Mouse (Mus musculus): ENCODE measurements around the gene Thoc2. TPM values are rescaled to one million over a fixed set of nuclear protein-coding genes. Genes with fewer than 3 reads are reported as not detected.
"Not testable (repeated sequence)": the region's sequence is repeated elsewhere in the genome, so short reads cannot be mapped to it uniquely, and the experiment has no call there.

Gene Thoc2
- polyA plus RNA-seq (2012; rRNA removed), result 13.5 and 13.7 TPM in 2 replicates

GRCm38 (mm10) chrX:41920574-41920973 is at the start of gene Thoc2:
Gene Thoc2 (minus strand): TSS chrX:41920674.
- no peak for DNase-seq (ENCODE audit: low read depth)

GRCm38 (mm10) chrX:41970096-41970495 is 49.6 kb upstream of the Thoc2 start:
- DNase-seq (ENCODE audit: low read depth), result no peak

GRCm38 (mm10) chrX:41969341-41969740 is 48.9 kb upstream of the Thoc2 start:
- peak; percentile 49 for DNase-seq (ENCODE audit: low read depth)

GRCm38 (mm10) chrX:41957161-41957560 is 36.7 kb upstream of the Thoc2 start:
- no peak for DNase-seq (ENCODE audit: low read depth)

- DNase-seq (ENCODE audit: low read depth), result no peak
These were observed 21.4 kb upstream of the Thoc2 start for GRCm38 (mm10) chrX:41941840-41942239.

GRCm38 (mm10) chrX:41931821-41932220 is 11.3 kb upstream of the Thoc2 start:
- DNase-seq (ENCODE audit: low read depth), result not testable (repeated sequence)

- DNase-seq (ENCODE audit: low read depth), result peak; percentile 26
These were observed 4.2 kb upstream of the Thoc2 start for GRCm38 (mm10) chrX:41924708-41925107.

- DNase-seq (ENCODE audit: low read depth), result no peak
These were observed 8.4 kb downstream of the Thoc2 start for GRCm38 (mm10) chrX:41912061-41912401.

- no peak for DNase-seq (ENCODE audit: low read depth)
These were observed 8.9 kb downstream of the Thoc2 start for GRCm38 (mm10) chrX:41911390-41912060.

- DNase-seq (ENCODE audit: low read depth), result no peak
These were observed 9.5 kb downstream of the Thoc2 start for GRCm38 (mm10) chrX:41910981-41911380.

- no peak for DNase-seq (ENCODE audit: low read depth)
These were observed 10.0 kb downstream of the Thoc2 start for GRCm38 (mm10) chrX:41910471-41910870.

GRCm38 (mm10) chrX:41884759-41885505 is 35.5 kb downstream of the Thoc2 start:
- DNase-seq (ENCODE audit: low read depth), result no peak

GRCm38 (mm10) chrX:41876581-41876980 is 43.9 kb downstream of the Thoc2 start:
- no peak for DNase-seq (ENCODE audit: low read depth)

GRCm38 (mm10) chrX:41837823-41838222 is 82.7 kb downstream of the Thoc2 start:
- DNase-seq (ENCODE audit: low read depth), result no peak

- no peak for DNase-seq (ENCODE audit: low read depth)
These were observed 114.9 kb downstream of the Thoc2 start for GRCm38 (mm10) chrX:41805592-41805991.

- no peak for DNase-seq (ENCODE audit: low read depth)
These were observed 127.2 kb downstream of the Thoc2 start for GRCm38 (mm10) chrX:41793303-41793702.

Other genes with a start within 250 kb of the Thoc2 start
- gene Xiap, start 139.0 kb upstream of the Thoc2 start, polyA plus RNA-seq (2012; rRNA removed), result 9.2 and 10.3 TPM in 2 replicates
- gene Stag2, start 228.6 kb upstream of the Thoc2 start, polyA plus RNA-seq (2012; rRNA removed), result 9.1 and 9.4 TPM in 2 replicates

Data from gonadal fat pad, adult 2 months (tissue).